Mouse (Mus musculus) heart, adult 9 months (tissue): ENCODE measurements around the gene Plp1.

Experiments used
- DNase-seq, 2 experiments: peaks; one replicate each; pipeline ENCODE4 v3.0.0; 2022; ENCODE audit warnings: low spot score in 2 of 2

The Plp1 gene

GRCm38 (mm10) chrX:136822371-136822770 lies at the start of gene Plp1:
Gene Plp1, plus strand, starts transcription at chrX:136822671.
- DNase-seq = no peak

- peak; percentile 32 to 58 for DNase-seq
These were observed 49.4 kb upstream of the Plp1 start for GRCm38 (mm10) chrX:136773035-136773434.

GRCm38 (mm10) chrX:136778046-136778445 lies 44.4 kb upstream of the Plp1 start:
- DNase-seq = no peak

GRCm38 (mm10) chrX:136779262-136779661 lies 43.2 kb upstream of the Plp1 start:
- DNase-seq = no peak

- no peak for DNase-seq
These were observed 42.4 kb upstream of the Plp1 start, which contains the start of gene Glra4 for GRCm38 (mm10) chrX:136780041-136780440. Gene Glra4, minus strand, starts transcription at chrX:136780141.

- DNase-seq = no peak
These were observed 33.0 kb upstream of the Plp1 start for GRCm38 (mm10) chrX:136789446-136789845.

- no peak for DNase-seq
These were observed 25.2 kb upstream of the Plp1 start for GRCm38 (mm10) chrX:136797223-136797622.

GRCm38 (mm10) chrX:136819752-136820151 lies 2.7 kb upstream of the Plp1 start:
- peak; percentile 1 to 4 for DNase-seq

- DNase-seq = peak; percentile 4 to 28
These were observed 2.2 kb upstream of the Plp1 start for GRCm38 (mm10) chrX:136820250-136820649.

GRCm38 (mm10) chrX:136825016-136825415 lies 2.5 kb downstream of the Plp1 start:
- no peak for DNase-seq

GRCm38 (mm10) chrX:136828610-136829009 lies 6.1 kb downstream of the Plp1 start:
- DNase-seq = no peak

- DNase-seq = no peak
These were observed 27.8 kb downstream of the Plp1 start for GRCm38 (mm10) chrX:136850300-136850699.

GRCm38 (mm10) chrX:136868061-136869040 lies 45.9 kb downstream of the Plp1 start, which contains the start of gene Rab9b:
Gene Rab9b, minus strand, starts transcription at chrX:136868755.
- DNase-seq = no peak
